Mouse (Mus musculus): ENCODE data around the gene Armh3.

Armh3 gene

DNA sequence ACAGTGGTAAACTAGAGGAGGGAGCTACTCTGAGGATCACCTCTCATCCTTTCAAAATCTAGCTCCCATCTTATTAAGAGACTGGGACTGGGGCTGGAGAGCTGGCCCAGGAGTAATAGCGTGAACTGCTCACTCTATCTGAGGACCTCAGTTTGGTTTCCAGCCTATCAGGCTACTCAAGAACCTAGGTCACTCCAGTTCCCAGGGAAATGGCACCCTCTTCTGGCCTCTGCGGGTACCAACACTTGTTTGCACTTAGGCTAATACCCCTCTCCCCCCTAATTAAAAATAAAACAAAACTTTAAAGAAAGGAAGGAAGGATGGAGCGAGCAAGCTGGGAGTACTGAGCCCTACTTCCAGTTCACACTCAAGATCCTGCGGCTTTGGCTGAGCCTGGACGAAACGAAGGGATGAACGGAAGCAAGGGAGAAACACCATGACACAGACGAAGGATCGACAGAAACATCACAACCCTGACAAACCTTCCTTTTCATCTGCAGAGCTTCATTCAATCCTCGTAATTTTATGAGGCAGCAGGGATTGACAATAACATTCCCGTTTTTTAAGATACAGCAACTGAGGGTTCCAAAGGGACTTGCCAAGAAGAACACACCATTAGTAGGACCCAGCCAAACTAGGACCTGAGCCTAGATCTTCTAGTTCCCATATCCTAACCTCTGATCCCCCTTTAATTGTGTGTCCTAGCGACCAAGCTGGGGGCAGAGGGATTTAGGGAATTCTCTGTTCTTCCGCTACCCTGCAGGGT lies 38.4 kb upstream of the Armh3 start:
- in situ Hi-C loops (cut with MboI, MseI): loop anchor here in 1 of 2 experiments (25.0 kb wide), 1 partner anchor 1774 kb away; no protein-coding TSS in a partner anchor

DNA sequence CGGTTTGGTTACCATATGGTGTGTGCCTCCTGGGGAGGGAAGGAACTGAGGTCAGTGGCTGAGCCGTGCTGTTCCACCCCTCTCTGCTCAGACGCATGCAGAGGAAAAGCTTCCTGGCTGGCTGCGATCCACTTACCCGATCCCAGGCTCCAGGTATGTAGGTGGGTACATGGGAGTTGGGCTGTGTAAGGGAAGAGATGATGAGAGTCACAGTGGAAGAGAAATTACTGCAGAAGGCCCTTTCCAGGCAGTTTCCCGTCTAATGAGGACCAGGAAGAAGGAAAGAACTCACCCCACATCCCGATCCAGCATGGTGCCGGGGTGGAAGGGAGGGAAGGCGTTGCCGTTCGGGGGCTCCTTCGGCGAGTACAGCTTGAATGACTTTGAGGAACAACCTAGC lies 37.7 kb upstream of the Armh3 start:
- in situ Hi-C loops (cut with MboI, MseI): loop anchor here in 1 of 2 experiments (25.0 kb wide), 1 partner anchor 1774 kb away; no protein-coding TSS in a partner anchor

DNA sequence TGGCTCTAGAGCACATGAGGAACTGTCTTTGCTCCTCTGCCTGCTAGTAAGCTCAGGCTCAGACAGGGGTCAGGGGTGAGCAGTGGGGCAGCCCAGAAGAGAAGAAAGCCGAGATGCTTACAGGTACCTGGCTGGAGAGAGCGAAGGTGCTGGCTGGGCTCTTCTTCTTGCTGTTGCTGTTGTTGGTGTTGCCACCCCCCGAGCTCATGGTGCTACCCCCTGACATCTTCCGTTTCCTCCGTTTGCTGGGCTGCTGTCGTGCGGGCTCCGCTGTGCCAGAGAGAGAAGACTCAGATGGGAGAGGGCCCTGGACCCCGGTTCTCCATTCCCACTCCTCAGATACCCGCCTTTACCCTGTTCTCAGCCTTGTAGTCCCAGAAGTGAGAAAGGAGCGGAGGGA lies 35.6 kb upstream of the Armh3 start:
- in situ Hi-C loops (cut with MboI, MseI): loop anchor here in 1 of 2 experiments (5.0 to 25.0 kb wide), 2 partner anchors 53 to 1772 kb away; no protein-coding TSS in a partner anchor

DNA sequence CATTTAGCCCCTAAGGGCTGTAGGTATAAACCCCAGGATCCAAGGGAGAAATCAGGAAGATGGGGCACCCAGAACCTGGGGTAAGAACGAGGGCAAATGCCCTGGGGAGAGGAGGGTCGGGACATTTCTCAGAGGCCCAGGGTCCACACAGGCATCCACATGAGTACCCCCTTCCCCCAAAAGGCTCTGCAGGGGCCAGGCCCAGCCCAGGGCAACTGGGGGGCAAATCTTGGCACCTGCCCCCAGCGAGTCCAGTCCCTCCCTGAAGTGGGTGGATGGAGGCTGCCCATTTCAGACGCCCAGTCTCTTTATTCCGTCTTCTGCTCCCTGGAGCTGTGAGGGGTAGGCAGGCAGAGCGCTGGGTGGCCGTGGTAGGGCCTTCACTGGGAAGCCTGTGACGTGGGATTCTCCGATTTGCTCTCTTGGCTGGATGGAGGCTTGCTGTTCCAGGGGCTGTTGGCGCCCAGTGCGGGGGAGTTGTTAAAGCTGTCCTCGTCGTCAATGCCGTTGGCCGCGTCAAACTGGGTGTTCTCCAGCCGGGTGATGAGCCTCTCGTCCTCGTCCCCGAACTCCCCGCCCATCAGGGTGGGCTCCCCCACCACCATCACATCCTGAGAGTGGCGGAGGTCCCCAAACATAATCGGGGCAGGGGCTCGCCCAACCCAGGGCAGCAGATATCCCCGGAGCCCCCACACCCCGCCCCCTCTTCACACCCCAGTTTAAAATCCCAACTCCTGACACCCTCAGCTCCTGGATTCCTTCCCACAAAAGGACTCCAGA lies 34.6 kb upstream of the Armh3 start:
- in situ Hi-C loops (cut with MboI, MseI): loop anchor here in 1 of 2 experiments (5.0 to 25.0 kb wide), 2 partner anchors 54 to 1771 kb away; no protein-coding TSS in a partner anchor

- in situ Hi-C loops (cut with MboI, MseI): loop anchor here in 1 of 2 experiments (5.0 to 25.0 kb wide), 2 partner anchors 55 to 1770 kb away; no protein-coding TSS in a partner anchor
These were observed 33.6 kb upstream of the Armh3 start for GRCm38 (mm10) chr19:46031689-46032432.

GRCm38 (mm10) chr19:46030196-46030983 lies 32.1 kb upstream of the Armh3 start:
- in situ Hi-C loops (cut with MboI, MseI): loop anchor here in 1 of 2 experiments (5.0 to 25.0 kb wide), 2 partner anchors 57 to 1768 kb away; no protein-coding TSS in a partner anchor

- in situ Hi-C loops (cut with MboI, MseI): loop anchor here in 1 of 2 experiments (5.0 to 25.0 kb wide), 2 partner anchors 58 to 1767 kb away; no protein-coding TSS in a partner anchor
These were observed 31.4 kb upstream of the Armh3 start for GRCm38 (mm10) chr19:46029652-46030051.

DNA sequence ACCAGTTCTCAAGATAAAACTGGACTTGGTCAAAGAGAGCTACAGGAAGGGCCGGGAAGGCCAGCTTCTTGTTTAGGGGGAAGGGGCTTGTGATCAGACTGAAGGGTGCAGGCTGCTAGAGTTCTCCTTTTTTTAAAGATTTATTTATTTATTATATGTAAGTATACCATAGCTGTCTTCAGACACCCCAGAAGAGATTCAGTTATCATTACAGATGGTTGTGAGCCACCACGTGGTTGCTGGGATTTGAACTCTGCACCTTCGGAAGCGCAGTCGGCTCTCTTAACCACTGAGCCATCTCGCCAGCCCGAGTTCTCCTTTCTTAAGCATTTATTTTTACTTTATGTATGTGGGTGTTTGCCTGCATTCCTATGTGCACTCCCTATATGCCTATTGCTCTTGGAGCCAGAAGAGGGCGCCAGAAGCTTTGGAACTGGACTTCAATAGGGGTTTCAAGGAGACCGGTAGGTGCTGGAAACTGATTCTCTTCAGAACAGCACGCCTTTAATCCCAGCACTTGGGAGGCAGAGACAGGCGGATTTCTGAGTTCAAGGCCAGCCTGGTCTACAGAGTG lies 30.5 kb upstream of the Armh3 start:
- in situ Hi-C loops (cut with MboI, MseI): loop anchor here in 1 of 2 experiments (25.0 kb wide), 1 partner anchor 1767 kb away; no protein-coding TSS in a partner anchor

DNA sequence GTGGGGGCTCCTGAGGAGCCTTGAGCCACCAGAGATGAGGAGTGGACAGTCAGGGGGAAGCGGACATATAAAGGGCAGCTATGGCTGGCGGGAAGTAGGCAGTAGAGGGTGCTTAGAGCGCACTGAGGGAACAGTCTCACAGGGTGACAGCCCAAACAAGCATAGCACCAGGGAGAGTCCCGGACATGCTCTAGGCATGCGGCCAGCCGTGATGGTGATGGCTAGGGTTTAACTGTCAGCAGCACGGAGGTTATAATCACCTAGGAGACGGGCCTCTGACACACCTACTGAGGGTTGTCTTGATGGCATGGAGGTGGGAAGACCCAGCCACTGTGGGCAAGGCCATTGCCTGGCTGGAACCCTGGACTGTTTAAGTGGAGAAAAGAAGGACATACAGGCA lies 28.3 kb upstream of the Armh3 start:
- in situ Hi-C loops (cut with MboI, MseI): loop anchor here in 1 of 2 experiments (25.0 kb wide), 1 partner anchor 1764 kb away; no protein-coding TSS in a partner anchor

DNA sequence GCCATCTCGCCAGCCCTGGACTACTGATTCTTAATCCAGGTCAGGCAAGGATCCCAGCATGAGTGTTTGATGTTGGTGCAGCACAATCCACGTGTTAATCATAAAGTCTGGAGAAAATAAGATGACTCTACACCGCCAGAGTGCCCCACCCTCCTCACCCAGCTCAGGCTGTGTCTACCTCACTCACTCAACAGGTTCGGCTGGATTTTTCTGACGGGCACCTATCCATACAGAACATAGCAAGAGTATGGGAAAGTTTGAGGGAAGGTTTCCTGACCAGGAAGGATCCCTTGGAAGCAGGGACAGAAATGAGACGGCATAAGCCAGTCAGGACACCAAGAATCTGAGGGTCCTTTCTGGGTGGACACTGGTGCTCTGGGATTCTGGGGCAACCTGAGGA lies 26.7 kb upstream of the Armh3 start:
- in situ Hi-C loops (cut with MboI, MseI): loop anchor here in 1 of 2 experiments (5.0 to 25.0 kb wide), 3 partner anchors 38 to 1763 kb away; partner anchors contain the start of gene Kcnip2

GRCm38 (mm10) chr19:46016023-46016422 lies 17.7 kb upstream of the Armh3 start:
- in situ Hi-C loops (cut with MboI, MseI): loop anchor here (5.0 to 25.0 kb wide), 3 partner anchors 59 to 204 kb away; partner anchors contain the start of gene Kcnip2 (in 1 of the 2)

- in situ Hi-C loops (cut with MboI, MseI): loop anchor here (5.0 to 25.0 kb wide), 3 partner anchors 57 to 202 kb away; partner anchors contain the start of gene Kcnip2 (in 1 of the 2)
These were observed 16.4 kb upstream of the Armh3 start for GRCm38 (mm10) chr19:46014572-46015178.

GRCm38 (mm10) chr19:46005680-46006079 lies 7.4 kb upstream of the Armh3 start:
- in situ Hi-C loops (cut with MboI, MseI): loop anchor here in 1 of 2 experiments (25.0 kb wide), 1 partner anchor 193 kb away; the partner anchor contains the start of gene Kcnip2

GRCm38 (mm10) chr19:46004814-46005466 lies 6.7 kb upstream of the Armh3 start:
- in situ Hi-C loops (cut with MboI, MseI): loop anchor here in 1 of 2 experiments (25.0 kb wide), 1 partner anchor 193 kb away; the partner anchor contains the start of gene Kcnip2

DNA sequence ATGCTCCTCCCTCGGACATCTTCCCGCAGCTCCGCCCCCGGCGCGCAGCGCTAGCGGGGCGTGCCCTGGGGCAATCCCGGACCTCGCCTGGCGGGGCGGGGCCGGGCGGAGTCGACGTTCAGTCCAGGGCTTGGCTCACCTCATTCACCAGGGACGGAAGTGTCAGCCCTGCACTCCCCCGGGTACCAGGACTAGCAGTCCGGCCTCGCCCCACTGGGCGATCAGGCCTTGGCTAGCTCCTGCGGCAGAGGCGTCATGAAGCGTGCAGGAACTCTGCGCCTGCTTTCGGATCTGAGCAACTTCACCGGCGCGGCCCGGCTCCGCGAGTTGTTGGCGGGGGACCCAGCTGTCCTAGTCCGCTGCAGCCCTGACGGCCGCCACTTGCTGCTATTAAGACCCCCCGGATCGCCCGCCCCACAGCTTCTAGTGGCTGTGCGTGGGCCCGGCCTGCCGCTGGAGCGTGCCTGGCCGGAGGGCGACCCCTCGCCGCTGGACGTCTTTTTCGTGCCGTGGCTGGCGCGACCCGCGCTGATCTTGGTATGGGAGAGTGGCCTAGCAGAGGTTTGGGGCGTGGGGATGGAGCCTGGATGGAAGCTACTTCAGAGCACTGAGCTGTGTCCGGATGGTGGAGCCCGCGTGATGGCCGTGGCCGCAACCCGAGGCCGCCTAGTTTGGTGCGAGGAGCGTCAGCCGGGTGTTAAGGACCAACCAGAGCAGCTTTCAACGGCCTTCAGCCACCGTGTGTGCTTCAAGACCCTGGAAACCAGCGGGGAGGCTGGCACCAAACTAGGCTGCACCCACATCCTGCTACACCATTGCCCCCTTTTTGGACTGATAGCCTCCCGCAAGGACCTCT lies 5.3 kb upstream of the Armh3 start, which contains the start of gene Hps6:
Gene Hps6 (plus strand): TSS at position 138 of the 856 bp plus-strand sequence.
- in situ Hi-C loops (cut with MboI, MseI): loop anchor here in 1 of 2 experiments (25.0 kb wide), 1 partner anchor 191 kb away; the partner anchor contains the start of gene Kcnip2

GRCm38 (mm10) chr19:46002279-46002678 lies 4.0 kb upstream of the Armh3 start:
- in situ Hi-C loops (cut with MboI, MseI): loop anchor here in 1 of 2 experiments (25.0 kb wide), 1 partner anchor 190 kb away; the partner anchor contains the start of gene Kcnip2

- in situ Hi-C loops (cut with MboI, MseI): loop anchor here in 1 of 2 experiments (5.0 to 10.0 kb wide), 2 partner anchors 43 to 1145 kb away; partner anchors contain the start of genes Calhm1 and Pprc1
These were observed 1.1 kb upstream of the Armh3 start for GRCm38 (mm10) chr19:45999378-45999777.

Data from T-helper 17 cell (primary cell).